Mouse (Mus musculus) intestine, embryonic 15.5 days (tissue): ENCODE results near the gene Smarcal1. TPM values are rescaled to one million over a fixed set of nuclear protein-coding genes. Genes with fewer than 3 reads are reported as not detected.
A peak's percentile ranks its signal among the peaks of the same experiment; 100 is the strongest.

Source experiments
- ATAC-seq: fragments of 200-750 bp; cut with Nextera tagmentation; 2 replicates; pipeline ENCODE4 v1.8.0; 2017; ENCODE audit warnings: moderate TSS enrichment, moderate library complexity
- H3K27ac ChIP-seq: fragments of 300-500 bp; sonication (generic); 2 replicates; pipeline ENCODE4 v1.5.1; 2015; ENCODE audit warnings: mild to moderate bottlenecking, inconsistent platforms
- H3K27me3 ChIP-seq: fragments of 300-500 bp; sonication (generic); replicated peaks from 2 replicates; pipeline ENCODE4 v1.6.1; 2015; ENCODE audit warnings: inconsistent platforms
- H3K36me3 ChIP-seq: fragments of 300-500 bp; sonication (generic); 2 replicates; pipeline ENCODE4 v1.6.1; 2015; ENCODE audit warnings: inconsistent platforms
- H3K4me1 ChIP-seq: fragments of 300-500 bp; sonication (generic); replicated peaks from 2 replicates; pipeline ENCODE4 v1.6.1; 2015; ENCODE audit warnings: inconsistent platforms
- H3K4me2 ChIP-seq: fragments of 300-500 bp; sonication (generic); replicated peaks from 2 replicates; pipeline ENCODE4 v1.6.1; 2015; ENCODE audit warnings: mild to moderate bottlenecking, inconsistent platforms
- H3K4me3 ChIP-seq: fragments of 300-500 bp; sonication (generic); replicated peaks from 2 replicates; pipeline ENCODE4 v1.5.1; 2015; ENCODE audit warnings: inconsistent platforms
- H3K9ac ChIP-seq: fragments of 300-500 bp; sonication (generic); 2 replicates; pipeline ENCODE4 v1.6.1; 2015; ENCODE audit warnings: inconsistent platforms
- H3K9me3 ChIP-seq: fragments of 300-500 bp; sonication (generic); 2 replicates; pipeline ENCODE4 v1.6.1; 2016; ENCODE audit warnings: inconsistent platforms
- WGBS: fragments of 180-500 bp; shearing (Covaris S2); methylation state at CpG from one replicate; pipeline ENCODE4 v1.1.7; 2015; 5-methylcytosine and 5-hydroxymethylcytosine counted together
- polyA plus RNA-seq: library from polyadenylated mRNA; unstranded; fragments of >200 nt; fragmentation: Nextera tagmentation; extraction: Ambion mirVana; gene quantifications from 2 replicates; pipeline ENCODE4 v1.2.1, GENCODE M21; 2015

Gene Smarcal1
- 16.5 TPM in 2 replicates for polyA plus RNA-seq

DNA sequence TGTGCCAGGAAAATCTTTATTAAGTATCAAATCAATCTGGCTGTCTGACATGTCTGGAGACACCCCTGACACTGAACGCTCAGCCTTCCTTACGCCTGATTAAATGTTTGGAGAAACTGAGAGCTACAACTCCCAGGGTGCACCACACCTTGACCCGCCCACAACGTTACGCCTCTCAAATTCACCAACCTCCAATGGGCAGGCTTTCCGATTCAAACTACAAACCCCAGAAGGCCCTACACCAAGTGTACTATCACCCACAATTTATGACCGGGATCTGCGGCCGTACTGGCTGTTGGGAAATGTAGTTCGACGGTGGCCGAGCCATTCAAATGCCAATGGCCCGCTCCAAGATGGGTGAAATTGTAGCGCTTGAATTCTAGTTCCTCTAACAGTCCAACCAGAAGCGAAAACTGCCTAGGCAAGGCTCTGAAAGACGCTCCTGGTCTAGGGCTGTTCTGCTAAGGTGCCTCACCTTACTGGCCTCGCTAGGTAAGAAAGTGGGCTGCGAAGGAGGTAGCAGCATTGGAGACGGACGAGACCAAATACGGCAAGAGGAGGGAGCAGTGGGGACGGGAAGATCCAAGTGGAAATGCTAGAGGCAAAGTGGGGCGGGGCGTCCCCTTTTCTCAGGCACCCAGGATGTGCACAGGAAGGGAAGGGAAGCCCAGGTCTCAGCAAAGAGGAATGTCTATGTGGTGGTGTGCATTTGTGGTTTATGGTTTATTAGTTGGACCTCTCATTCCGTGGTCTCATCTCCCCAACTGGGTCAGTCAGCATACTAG lies at the start of gene Smarcal1:
TSS of gene Smarcal1 (plus strand) at position 305 of the 785 bp plus-strand sequence.
- H3K4me2 ChIP-seq, result peak within 1 kb of the TSS; percentile 74
- peak within 1 kb of the TSS; percentile 54 for H3K27ac ChIP-seq
- peak within 1 kb of the TSS; percentile 47 for H3K9ac ChIP-seq
- no peaks in the 10 kb centered on the region for H3K9me3 ChIP-seq
- ATAC-seq, result peak; percentile 100
- H3K27me3 ChIP-seq, result 0 out of 2 replicates have a peak, but pooled peaks cover under 1% of the 10 kb centered on the region
- H3K36me3 ChIP-seq, result peaks cover 7% of the 10 kb centered on the region
- peaks cover 6% of the 10 kb centered on the region; the same call in 1 of the 2 replicates for H3K4me1 ChIP-seq
- under 1% methylated on average over 25 of the region's 25 CpGs for WGBS
- peak within 1 kb of the TSS; percentile 51 for H3K4me3 ChIP-seq

DNA sequence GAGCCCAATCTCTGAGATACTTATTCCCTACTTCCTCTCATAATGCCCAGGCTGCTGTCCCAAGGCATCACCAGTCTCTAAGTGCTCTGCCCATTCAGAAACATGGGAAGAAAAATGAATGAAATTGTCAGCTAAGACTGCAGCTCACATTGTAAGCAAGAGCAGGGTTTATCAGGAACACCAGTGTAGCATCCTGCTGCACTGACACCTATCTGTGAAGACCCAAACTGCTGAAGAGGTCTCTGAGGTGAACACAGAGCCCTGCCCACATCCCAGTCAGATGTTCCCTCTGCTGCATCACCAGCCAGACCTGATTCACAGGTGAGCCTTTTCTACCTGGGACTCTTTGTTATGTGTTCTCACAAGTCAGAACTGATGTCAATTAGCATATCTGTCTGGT lies 49.6 kb upstream of the Smarcal1 start:
- peaks cover 13% of the 10 kb centered on the region for H3K4me1 ChIP-seq
- no peaks in the 10 kb centered on the region for H3K9me3 ChIP-seq
- H3K9ac ChIP-seq, result no peak overlapping the region
- no peak overlapping the region for H3K4me3 ChIP-seq
- H3K27ac ChIP-seq, result no peak overlapping the region
- no peak overlapping the region for H3K4me2 ChIP-seq
- no peaks in the 10 kb centered on the region for H3K36me3 ChIP-seq
- H3K27me3 ChIP-seq, result peaks cover 35% of the 10 kb centered on the region
- no peak for ATAC-seq

DNA sequence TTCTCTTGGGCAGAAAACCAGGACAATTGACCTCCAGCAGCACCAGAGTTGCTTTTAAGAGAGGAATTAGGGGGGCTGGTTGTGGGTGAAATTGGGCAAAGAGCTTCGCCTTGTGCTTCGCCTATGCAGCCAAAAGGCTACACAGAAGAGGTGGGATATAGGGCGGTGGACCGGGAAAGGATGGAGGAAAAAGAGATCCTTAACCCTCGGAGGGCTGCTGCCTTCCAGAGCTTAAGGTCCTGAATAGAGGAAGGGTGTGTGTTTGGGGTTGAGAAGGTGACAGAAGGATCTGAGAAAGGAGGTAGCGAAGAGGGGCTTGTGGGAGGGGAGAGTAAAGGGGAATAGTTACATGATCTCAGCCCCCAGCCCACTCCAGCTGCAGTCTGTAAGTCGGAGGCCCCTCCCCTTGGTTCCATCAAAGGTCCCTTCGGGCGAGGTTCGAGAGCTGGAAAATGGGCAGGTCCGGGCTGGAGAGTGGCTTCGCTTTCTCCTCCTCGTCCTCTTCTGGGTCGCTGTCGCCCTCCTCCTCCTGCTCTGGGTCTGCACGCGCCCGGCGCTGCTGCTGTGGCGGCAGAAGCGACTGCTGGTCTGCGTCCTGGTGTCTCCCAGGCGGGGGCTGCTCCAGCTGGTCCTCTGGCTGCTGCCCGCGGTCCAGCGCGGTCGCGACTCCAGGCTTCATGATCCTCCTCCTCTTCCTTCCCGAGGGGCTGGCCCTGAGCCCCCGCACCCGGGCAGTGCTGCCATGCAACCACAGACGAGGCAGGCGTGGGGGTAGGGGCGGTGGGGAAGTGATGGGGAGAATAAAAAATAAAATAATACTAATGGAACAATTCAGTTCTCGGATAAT lies 47.1 kb upstream of the Smarcal1 start:
- 4% methylated on average over 36 of the region's 36 CpGs for WGBS
- no peak overlapping the region for H3K27ac ChIP-seq
- H3K4me3 ChIP-seq, result peak overlapping the region; percentile 25
- H3K27me3 ChIP-seq, result peaks cover 35% of the 10 kb centered on the region
- no peak overlapping the region for H3K9ac ChIP-seq
- peak overlapping the region; percentile 59 for H3K4me2 ChIP-seq
- no peaks in the 10 kb centered on the region for H3K36me3 ChIP-seq
- peaks cover 13% of the 10 kb centered on the region for H3K4me1 ChIP-seq
- no peaks in the 10 kb centered on the region for H3K9me3 ChIP-seq
- peak; percentile 39 for ATAC-seq

DNA sequence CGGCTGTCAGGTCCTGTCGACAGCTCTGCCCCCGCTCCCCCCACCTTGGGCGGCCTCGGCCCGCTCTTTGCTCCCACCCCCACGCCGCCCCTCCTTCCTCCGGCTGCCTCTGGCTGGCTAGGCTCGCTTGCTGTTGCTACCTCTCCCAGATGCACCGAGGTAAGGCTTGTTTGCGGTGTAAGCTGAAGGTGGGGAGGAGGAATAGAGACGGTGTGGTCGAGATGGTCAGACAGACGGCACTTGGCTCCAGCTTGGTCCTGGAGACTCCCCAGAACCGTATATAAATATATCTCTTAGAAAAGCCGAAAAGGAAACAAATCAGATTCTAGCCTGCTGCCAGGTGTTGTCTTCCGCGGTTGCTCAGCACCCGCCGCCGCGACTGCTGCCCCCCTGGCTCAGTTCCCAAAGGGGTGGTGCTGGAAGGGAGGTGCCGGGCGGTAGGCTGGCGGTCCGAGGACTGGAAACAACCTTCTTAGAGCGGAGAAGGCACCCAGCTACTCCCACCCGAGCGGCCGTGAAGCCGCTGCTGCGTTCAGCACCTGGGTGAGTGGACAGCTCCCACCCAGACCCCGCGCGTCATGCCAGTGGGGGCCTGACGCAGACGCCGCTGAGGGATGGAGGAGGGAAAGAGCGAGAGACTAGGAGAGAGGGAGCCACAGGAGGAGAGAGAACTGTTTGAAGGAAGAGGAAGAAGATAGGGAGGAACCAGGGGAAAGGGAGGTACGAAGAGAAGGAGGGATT lies 46.3 kb upstream of the Smarcal1 start, which contains the start of gene March4:
TSS of gene March4 (minus strand) at position 320 of the 741 bp plus-strand sequence.
- Histone ChIP-seq H3K9me3 (no peaks in the 10 kb centered on the region), H3K9ac (no peak within 1 kb of the TSS), H3K27me3 (peaks cover 35% of the 10 kb centered on the region), H3K4me1 (peaks cover 13% of the 10 kb centered on the region), H3K27ac (no peak within 1 kb of the TSS), H3K4me2 (peak within 1 kb of the TSS; percentile 59), H3K4me3 (peak within 1 kb of the TSS; percentile 25), H3K36me3 (no peaks in the 10 kb centered on the region)
- ATAC-seq, result peak; percentile 84
- WGBS, result under 1% methylated on average over 40 of the region's 41 CpGs

DNA sequence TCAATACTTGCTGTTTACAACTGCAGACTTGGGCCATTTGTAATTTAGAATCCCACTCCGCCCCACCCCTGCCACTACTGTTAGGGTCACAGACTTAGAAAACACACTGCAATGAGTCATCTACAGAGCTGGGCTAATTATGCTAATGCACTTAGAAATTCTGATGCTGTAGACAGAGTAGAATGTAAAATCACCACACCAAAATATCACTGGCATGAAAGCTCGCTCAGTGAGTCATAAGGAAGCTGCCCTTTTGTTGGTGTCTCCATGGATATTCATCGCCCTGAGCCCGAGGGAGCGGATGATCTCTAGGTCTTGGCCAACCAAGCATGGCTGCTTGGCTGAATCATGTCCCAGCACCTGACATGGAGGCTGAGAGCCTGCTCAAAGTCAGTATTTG lies 44.8 kb upstream of the Smarcal1 start:
- 82% methylated on average over 5 of the region's 5 CpGs for WGBS

DNA sequence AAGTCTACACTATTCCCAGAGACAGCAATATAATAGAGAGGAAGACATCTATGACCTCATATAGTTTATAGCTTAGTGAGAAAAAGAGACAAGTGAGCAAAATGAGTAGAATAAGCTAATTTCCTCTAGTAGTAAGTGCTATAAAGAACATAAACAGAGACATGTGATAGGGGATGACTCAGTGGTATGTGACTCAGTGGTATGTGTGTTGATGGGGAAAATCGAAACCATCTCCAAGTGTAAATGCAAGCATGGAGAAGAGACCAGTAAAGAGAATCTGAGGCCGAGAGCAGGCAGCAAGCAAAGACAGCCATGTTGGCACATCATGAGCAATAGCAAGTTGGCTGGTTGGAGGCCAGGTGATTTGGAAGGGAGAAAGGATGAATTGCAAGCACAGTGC lies 32.7 kb upstream of the Smarcal1 start:
- Histone ChIP-seq H3K4me2 (no peak overlapping the region), H3K4me1 (no peaks in the 10 kb centered on the region), H3K27ac (no peak overlapping the region), H3K27me3 (no peaks in the 10 kb centered on the region), H3K4me3 (no peak overlapping the region), H3K9ac (no peak overlapping the region), H3K36me3 (no peaks in the 10 kb centered on the region), H3K9me3 (no peaks in the 10 kb centered on the region)
- no peak for ATAC-seq
- WGBS, result 81% methylated on average over 2 of the region's 2 CpGs

More for the DNA sequence above, 44.8 kb upstream of the Smarcal1 start:
- no peak overlapping the region for H3K4me3 ChIP-seq
- peaks cover 13% of the 10 kb centered on the region for H3K4me1 ChIP-seq
- ATAC-seq, result no peak
- no peak overlapping the region for H3K9ac ChIP-seq
- H3K27ac ChIP-seq, result no peak overlapping the region
- peaks cover 33% of the 10 kb centered on the region for H3K27me3 ChIP-seq
- H3K36me3 ChIP-seq, result no peaks in the 10 kb centered on the region
- no peak overlapping the region for H3K4me2 ChIP-seq
- H3K9me3 ChIP-seq, result no peaks in the 10 kb centered on the region

DNA sequence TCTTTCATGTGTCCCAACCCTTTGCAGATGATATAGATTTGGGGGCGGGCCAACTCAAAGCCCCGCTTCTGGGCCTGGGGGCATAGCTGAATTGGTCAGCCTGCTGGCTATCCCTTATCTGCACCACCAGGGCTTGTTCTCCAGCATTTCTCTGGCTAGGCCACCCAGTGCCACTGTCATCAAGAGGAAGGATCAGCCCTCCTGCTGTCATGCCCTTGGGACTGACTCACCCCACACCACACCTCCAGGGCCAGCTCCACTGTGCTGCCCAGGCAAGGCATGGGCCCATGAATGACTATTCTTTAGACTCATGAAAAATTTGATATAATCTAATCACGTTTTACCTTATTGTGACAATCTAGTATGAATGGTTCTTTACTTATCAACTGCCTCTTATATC lies 26.6 kb upstream of the Smarcal1 start:
- no peaks in the 10 kb centered on the region for H3K27me3 ChIP-seq
- WGBS, result 88% methylated on average over 3 of the region's 3 CpGs
- no peak overlapping the region for H3K4me3 ChIP-seq
- H3K27ac ChIP-seq, result no peak overlapping the region
- no peaks in the 10 kb centered on the region for H3K9me3 ChIP-seq
- no peak overlapping the region for H3K9ac ChIP-seq
- H3K36me3 ChIP-seq, result no peaks in the 10 kb centered on the region
- no peaks in the 10 kb centered on the region for H3K4me1 ChIP-seq
- no peak for ATAC-seq
- H3K4me2 ChIP-seq, result no peak overlapping the region

DNA sequence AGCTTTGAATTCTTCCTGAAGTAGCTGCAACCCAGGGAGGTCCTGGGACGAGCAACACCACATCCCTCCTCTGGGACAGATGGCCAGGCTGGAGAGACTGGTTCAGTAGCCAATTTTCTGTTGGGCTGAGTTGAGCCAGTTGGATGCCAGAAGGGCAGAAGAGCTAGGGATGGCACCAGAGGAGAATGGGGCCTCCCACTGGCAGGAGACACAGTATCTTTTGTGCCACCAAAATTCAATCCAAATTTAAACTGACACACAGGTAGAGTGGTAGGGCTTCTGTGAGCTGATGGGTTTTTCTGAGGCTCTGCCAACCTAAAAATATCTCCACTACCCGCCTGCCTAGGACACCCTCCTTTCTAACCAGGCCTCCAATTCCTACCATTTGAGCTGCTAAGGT lies 24.4 kb upstream of the Smarcal1 start:
- Histone ChIP-seq H3K4me1 (no peaks in the 10 kb centered on the region), H3K36me3 (no peaks in the 10 kb centered on the region), H3K27ac (no peak overlapping the region), H3K4me2 (no peak overlapping the region), H3K27me3 (no peaks in the 10 kb centered on the region), H3K9ac (no peak overlapping the region), H3K9me3 (no peaks in the 10 kb centered on the region), H3K4me3 (no peak overlapping the region)
- WGBS, result 79% methylated on average over 2 of the region's 2 CpGs
- no peak for ATAC-seq

DNA sequence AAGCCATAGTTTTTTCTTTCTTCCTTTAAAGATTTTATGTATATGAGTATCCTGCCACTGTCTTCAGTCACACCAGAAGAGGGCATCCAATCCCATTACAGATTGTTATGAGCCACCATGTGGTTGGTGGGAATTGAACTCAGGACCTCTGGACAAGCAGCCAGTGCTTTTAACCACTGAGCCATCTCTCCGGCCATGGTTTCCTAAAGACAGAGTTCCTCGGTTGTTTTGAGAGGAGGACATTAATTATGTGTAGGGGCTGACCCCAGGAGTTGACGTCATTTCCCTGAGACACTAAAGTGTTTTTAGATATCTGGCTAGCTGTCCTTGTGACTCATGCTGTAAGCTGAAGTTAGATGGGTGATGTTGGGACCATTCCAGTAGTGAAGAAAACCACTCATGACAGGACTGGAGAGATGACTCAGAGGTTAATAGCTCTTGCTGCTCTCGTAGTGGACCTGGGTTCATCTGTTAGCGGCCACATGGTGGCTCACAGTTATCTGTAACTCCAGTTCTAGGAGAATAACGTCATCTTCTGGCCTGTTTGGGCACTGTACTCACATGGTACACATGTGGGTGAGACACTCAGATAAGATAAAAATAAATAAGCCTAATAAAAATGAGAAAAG lies 18.6 kb upstream of the Smarcal1 start:
- 66% methylated on average over 6 of the region's 6 CpGs for WGBS
- Histone ChIP-seq H3K4me3 (no peak overlapping the region), H3K4me2 (no peak overlapping the region), H3K27ac (no peak overlapping the region), H3K27me3 (no peaks in the 10 kb centered on the region), H3K9ac (no peak overlapping the region), H3K4me1 (no peaks in the 10 kb centered on the region), H3K9me3 (no peaks in the 10 kb centered on the region), H3K36me3 (no peaks in the 10 kb centered on the region)
- ATAC-seq, result no peak

DNA sequence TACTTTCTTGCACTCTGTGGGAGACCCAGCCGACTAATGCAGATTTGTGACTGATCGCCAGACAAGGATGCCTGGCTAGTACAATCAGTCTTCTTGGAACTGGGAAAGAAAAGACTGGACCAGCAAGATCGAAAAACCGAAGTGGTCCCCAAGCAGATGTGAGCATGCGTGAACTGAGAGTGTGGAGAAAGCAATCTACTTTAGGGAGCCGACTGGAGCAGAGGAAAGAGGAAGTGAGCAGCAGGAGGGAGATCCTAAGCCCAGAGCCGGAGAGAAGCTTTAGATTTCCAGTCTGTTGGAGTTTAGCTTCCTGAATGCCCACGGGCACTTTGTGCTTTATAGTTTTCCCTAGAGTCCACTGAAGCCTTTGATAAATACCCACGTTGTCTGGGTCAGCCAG lies 16.0 kb upstream of the Smarcal1 start:
- Histone ChIP-seq H3K36me3 (no peaks in the 10 kb centered on the region), H3K27me3 (no peaks in the 10 kb centered on the region), H3K4me3 (no peak overlapping the region), H3K4me1 (no peaks in the 10 kb centered on the region), H3K9me3 (no peaks in the 10 kb centered on the region), H3K27ac (no peak overlapping the region), H3K9ac (no peak overlapping the region), H3K4me2 (no peak overlapping the region)
- no peak for ATAC-seq
- 47% methylated on average over 9 of the region's 9 CpGs for WGBS

DNA sequence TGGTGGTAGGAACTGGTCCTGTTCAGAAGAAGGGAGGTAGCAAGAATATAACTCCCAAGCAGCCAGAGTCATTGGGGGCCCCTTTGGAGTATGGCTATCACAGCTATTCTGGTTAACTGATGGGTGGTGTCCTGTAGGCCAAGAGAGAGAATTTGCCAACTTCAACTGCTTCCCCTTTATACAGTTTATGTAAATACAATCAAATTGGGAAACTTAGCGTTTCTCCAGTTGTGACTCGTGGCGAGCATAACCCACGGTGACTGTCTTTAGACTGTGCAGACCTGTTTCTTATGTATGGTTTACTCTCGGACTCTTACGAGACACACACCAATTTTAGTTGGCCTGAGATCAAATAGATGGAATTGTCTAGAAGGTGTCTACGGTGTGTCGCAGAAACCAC lies 14.3 kb upstream of the Smarcal1 start:
- Histone ChIP-seq H3K9me3 (no peaks in the 10 kb centered on the region), H3K27me3 (no peaks in the 10 kb centered on the region), H3K9ac (no peak overlapping the region), H3K4me1 (no peaks in the 10 kb centered on the region), H3K36me3 (no peaks in the 10 kb centered on the region), H3K27ac (no peak overlapping the region), H3K4me3 (no peak overlapping the region), H3K4me2 (no peak overlapping the region)
- ATAC-seq, result no peak
- 90% methylated on average over 8 of the region's 8 CpGs for WGBS
